Mouse (Mus musculus) liver (tissue): ENCODE measurements around the gene 1110032A03Rik.

Experiments used
- DNase-seq: peaks from one replicate; pipeline ENCODE4 v3.0.0-alpha.2; 2020; ENCODE audit warnings: mixed read lengths

Gene 1110032A03Rik

GRCm38 (mm10) chr9:50727925-50728651 is 47.2 kb downstream of the 1110032A03Rik start:
- peak; percentile 63 for DNase-seq

- no peak for DNase-seq
Observed at GRCm38 (mm10) chr9:50727171-50727924, 48.0 kb downstream of the 1110032A03Rik start.

- no peak for DNase-seq
Observed at GRCm38 (mm10) chr9:50725921-50726590, 49.3 kb downstream of the 1110032A03Rik start.

- DNase-seq, result no peak
Observed at GRCm38 (mm10) chr9:50724661-50725330, 50.5 kb downstream of the 1110032A03Rik start.

- DNase-seq, result no peak
Observed at GRCm38 (mm10) chr9:50724147-50724546, 51.2 kb downstream of the 1110032A03Rik start.

DNA sequence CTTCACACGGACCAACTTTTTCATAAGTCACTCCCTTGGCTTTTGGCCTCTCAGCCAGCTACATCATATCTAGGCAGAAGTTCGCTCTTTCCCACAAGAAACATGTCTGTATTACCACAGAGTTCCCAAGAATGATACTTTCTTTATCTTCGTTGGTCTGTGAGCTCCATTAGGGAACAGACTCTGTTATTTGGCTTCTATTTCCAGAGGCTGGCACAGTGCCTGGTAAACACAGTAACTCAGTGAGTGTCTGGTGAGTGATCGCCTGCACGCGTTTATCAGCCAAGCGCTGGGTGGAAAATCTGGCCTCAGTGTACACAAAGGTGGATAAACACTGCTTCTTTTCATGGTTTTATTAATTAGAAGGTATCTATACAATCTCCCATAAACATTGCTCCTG is 51.9 kb downstream of the 1110032A03Rik start:
- peak; percentile 11 for DNase-seq

DNA sequence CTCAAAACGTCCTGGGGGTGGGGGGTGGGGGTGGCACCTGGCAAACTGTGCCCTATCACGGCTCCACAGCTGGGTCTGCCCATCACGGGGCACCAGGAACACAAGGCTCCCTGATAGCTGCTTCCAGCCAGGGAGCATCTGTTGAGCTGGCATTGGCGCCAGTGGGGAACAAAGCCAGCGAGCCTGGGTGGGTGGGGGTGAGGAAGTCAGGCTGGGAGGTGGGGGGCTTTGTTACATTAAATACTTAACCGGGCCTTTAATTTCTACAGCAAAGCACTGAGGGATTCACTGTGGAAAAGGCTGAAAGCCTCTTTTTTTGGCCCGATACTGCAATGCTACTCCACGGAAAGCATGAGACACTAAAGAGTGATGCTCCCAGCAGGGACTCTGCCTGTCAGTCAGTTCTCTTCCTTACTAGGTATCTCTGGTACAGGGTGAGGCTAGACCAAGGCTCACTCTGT is 52.8 kb downstream of the 1110032A03Rik start:
- DNase-seq, result no peak

DNA sequence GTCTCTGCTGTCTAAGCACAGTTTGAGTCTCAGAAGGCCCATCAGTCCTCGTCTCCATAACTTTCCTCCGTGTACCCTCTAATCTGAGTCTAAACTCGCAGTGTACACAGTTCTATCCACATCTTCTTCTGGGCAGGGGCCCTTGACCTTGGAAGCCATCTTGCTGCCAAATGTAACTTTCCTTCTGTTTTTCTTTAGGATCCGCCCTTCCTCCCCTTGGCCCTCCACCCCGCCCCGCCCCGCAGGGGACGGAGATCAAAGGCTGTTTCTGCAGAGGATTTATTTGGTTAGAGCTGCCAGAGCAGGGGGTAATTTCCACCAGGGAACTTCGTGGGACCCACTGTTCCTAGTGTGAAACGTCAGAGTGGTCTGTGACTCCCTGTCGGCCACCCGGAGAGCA is 54.3 kb downstream of the 1110032A03Rik start:
- DNase-seq, result no peak

DNA sequence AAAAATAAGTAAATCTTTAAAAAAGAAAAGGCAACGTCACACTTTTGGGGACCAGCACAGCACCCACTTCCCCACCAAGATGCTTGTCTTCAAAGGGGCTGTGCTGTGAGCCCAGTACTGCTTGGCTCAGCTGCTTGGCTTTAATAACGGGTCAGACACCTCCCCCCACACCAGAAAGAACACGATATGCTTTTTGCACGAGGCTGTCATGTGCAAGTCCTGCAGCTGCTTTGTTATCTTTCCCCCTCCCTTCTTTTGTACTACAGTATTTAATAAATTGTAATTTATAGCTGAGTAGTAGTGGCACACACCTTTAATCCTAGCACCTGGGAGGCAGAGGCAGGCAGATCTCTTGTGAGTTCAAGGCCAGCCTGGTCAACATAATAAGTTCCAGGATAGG is 56.4 kb downstream of the 1110032A03Rik start:
- DNase-seq, result no peak

- DNase-seq, result no peak
Observed at GRCm38 (mm10) chr9:50714188-50714587, 61.1 kb downstream of the 1110032A03Rik start.
